Mouse (Mus musculus) CH12.LX (cell line): Measurements from ENCODE around the gene Inhbb.

Experiments
- CTCF ChIP-seq, 2 experiments: IDR thresholded peaks in 1 of 2; conservative IDR thresholded peaks in 1 of 2; 2 replicates each; pipeline ENCODE4 v1.5.1; 2011 to 2012; ENCODE audit warnings: low read depth in 2 of 2, low read length in 2 of 2, improper control_type of control experiment in 1 of 2, inconsistent platforms in 1 of 2, mild to moderate bottlenecking in 1 of 2, moderate library complexity in 1 of 2
- EP300 ChIP-seq: IDR thresholded peaks from 2 replicates; pipeline ENCODE4 v1.6.1; 2011; ENCODE audit warnings: low read length, improper control_type of control experiment
- HCFC1 ChIP-seq: IDR thresholded peaks from 2 replicates; pipeline ENCODE4 v1.6.1; 2012; ENCODE audit warnings: low read depth, mild to moderate bottlenecking, inconsistent platforms, low read length, improper control_type of control experiment
- MAX ChIP-seq: IDR thresholded peaks from 2 replicates; pipeline ENCODE4 v1.6.1; 2011; ENCODE audit warnings: low read length, improper control_type of control experiment
- NRF1 ChIP-seq: IDR thresholded peaks from 2 replicates; pipeline ENCODE4 v1.6.1; 2014; ENCODE audit warnings: low read depth, mild to moderate bottlenecking, inconsistent platforms, low read length, improper control_type of control experiment, moderate library complexity
- POLR2A ChIP-seq: IDR thresholded peaks from 2 replicates; pipeline ENCODE4 v1.6.1; 2011; ENCODE audit warnings: low read depth, mild to moderate bottlenecking, improper control_type of control experiment, low read length
- POLR2AphosphoS2 ChIP-seq: IDR thresholded peaks from 2 replicates; pipeline ENCODE4 v1.6.1; 2011; ENCODE audit warnings: low read depth, low read length, improper control_type of control experiment
- RAD21 ChIP-seq: IDR thresholded peaks from 2 replicates; pipeline ENCODE4 v1.6.1; 2011; ENCODE audit warnings: low read depth, mild to moderate bottlenecking, low read length, improper control_type of control experiment, moderate library complexity
- SMC3 ChIP-seq: IDR thresholded peaks from 2 replicates; pipeline ENCODE4 v1.6.1; 2011; ENCODE audit warnings: low read depth, low read length, improper control_type of control experiment
- USF1 ChIP-seq: IDR thresholded peaks from 2 replicates; pipeline ENCODE4 v1.6.1; 2014; ENCODE audit warnings: low read depth, mild to moderate bottlenecking, inconsistent platforms, low read length, improper control_type of control experiment

DNA sequence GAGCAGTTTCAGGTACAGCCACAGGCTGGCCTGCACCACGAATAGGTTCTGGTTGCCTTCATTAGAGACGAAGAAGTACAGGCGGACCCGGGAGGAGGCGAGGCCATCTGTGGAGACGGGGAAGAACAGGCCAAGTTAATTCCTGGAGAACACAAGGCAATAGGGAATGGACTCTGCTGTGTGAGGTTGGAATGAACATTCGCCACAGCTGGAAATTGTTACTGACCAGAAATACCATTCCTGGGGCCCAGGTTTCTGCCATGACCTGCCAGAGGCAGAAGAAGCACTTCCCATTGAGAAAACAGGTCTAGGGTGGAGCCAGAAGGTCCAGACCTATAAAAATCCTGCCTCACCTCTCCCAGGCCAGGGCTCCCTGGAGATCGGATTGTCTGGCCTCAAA is 4.1 kb downstream of the Inhbb start:
- no peak for TF ChIP-seq CTCF (conservative IDR thresholded peaks at IDR 0.05 in 1 of 2, IDR thresholded peaks at IDR 0.05 in 1 of 2; ENCODE audit: low read depth in 2 of 2, low read length in 2 of 2)
- TF ChIP-seq EP300, result no peak
- TF ChIP-seq POLR2A, result no peak
- no peak for TF ChIP-seq USF1
- TF ChIP-seq HCFC1, result no peak
- TF ChIP-seq POLR2AphosphoS2, result no peak
- TF ChIP-seq SMC3, result no peak
- no peak for TF ChIP-seq RAD21
- TF ChIP-seq MAX, result no peak
- TF ChIP-seq NRF1, result no peak
